Mouse (Mus musculus): ENCODE data around the gene Cadm1.

DNA sequence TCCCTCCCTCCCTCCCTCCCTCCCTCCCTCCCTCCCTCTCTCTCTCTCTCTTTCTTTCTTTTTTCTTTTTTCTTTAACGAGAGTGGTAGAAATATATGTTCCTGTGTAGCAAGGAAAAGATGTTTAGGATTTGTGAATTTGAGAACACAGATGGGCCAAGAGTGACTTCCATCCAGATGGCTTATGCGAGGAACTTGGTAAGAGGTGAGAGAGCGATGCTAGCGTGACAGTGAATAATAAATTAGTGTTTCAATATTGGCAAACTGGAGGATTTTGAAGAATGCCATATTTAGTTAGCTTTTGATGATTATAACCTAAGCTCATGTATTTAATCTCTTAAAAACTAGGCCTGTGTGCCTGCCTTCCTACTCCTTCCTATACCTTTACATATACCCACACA lies 31.6 kb downstream of the Cadm1 start:
- TF ChIP-seq CTCF (IDR thresholded peaks at IDR 0.05; ENCODE audit: low read depth) = no peak
- no peak for TF ChIP-seq EP300 (IDR thresholded peaks at IDR 0.05; ENCODE audit: low read depth)
